Mouse (Mus musculus) brain, embryonic 14.5 days (tissue): ENCODE data around the gene Npw.

Experiments used
- CTCF ChIP-seq: fragments of 200-500 bp; IDR thresholded peaks from 2 replicates; pipeline ENCODE4 v1.5.1; 2012; ENCODE audit warnings: inconsistent platforms, mild to moderate bottlenecking, moderate library complexity, borderline replicate concordance; ENCODE audit not compliant: insufficient read depth, insufficient read length; ENCODE audit errors: extremely low read depth
- POLR2A ChIP-seq: fragments of 200-500 bp; IDR thresholded peaks from 2 replicates; pipeline ENCODE4 v1.6.1; 2012; ENCODE audit warnings: mild to moderate bottlenecking, inconsistent platforms, borderline replicate concordance; ENCODE audit not compliant: poor library complexity, insufficient read depth, insufficient read length, severe bottlenecking; ENCODE audit errors: extremely low read depth

DNA sequence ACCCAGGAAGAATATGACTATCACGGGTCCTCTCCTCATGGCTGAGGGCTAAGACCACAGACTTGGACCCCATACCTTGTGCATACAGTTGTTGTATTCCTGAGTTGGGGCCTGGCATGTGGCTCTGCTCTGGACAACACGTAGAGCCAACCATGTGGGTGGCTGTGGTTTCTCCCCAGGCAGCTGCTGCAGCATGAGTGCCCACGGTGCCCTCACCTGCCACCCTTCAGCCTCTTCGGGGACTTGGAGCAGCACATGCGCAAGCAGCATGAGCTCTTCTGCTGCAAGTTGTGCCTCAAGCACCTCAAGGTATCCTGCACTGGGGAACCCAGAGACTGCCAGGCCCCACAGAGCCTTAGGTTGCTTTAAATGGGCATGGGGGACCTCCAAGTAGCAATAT is 18.6 kb upstream of the Npw start:
- TF ChIP-seq CTCF (no peak), POLR2A (no peak)
